Mouse (Mus musculus) intestine, postnatal 0 days (tissue): ENCODE results near the gene Zc3h7a. TPM values are rescaled to one million over a fixed set of nuclear protein-coding genes. Genes with fewer than 3 reads are reported as not detected.
A peak's percentile ranks its signal among the peaks of the same experiment; 100 is the strongest.

Experiments
- ATAC-seq: fragments of 200-750 bp; cut with Nextera tagmentation; 2 replicates; pipeline ENCODE4 v1.8.0; 2017; ENCODE audit warnings: mild to moderate bottlenecking, moderate TSS enrichment, moderate library complexity
- H3K27ac ChIP-seq: fragments of 300-500 bp; sonication (generic); 2 replicates; pipeline ENCODE4 v1.5.1; 2014; ENCODE audit warnings: mild to moderate bottlenecking, low read depth, low read length, moderate library complexity
- H3K27me3 ChIP-seq: fragments of 300-500 bp; sonication (generic); replicated peaks from 2 replicates; pipeline ENCODE4 v1.6.1; 2014; ENCODE audit warnings: low read length, mixed read lengths; ENCODE audit not compliant: control insufficient read depth, insufficient read depth
- H3K36me3 ChIP-seq: fragments of 300-500 bp; sonication (generic); 2 replicates; pipeline ENCODE4 v1.6.1; 2014; ENCODE audit warnings: mild to moderate bottlenecking, moderate library complexity; ENCODE audit not compliant: control insufficient read depth, insufficient read depth
- H3K4me1 ChIP-seq: fragments of 300-500 bp; sonication (generic); replicated peaks from 2 replicates; pipeline ENCODE4 v1.6.1; 2014; ENCODE audit warnings: antibody characterized with exemption, low read length, mixed read lengths; ENCODE audit not compliant: control insufficient read depth, insufficient read depth
- H3K4me2 ChIP-seq: fragments of 300-500 bp; sonication (generic); replicated peaks from 2 replicates; pipeline ENCODE4 v1.6.1; 2014; ENCODE audit warnings: low read depth, mild to moderate bottlenecking, moderate library complexity
- H3K4me3 ChIP-seq: fragments of 300-500 bp; sonication (generic); 2 replicates; pipeline ENCODE4 v1.5.1; 2014; ENCODE audit warnings: low read depth, low read length
- H3K9ac ChIP-seq: fragments of 300-500 bp; sonication (generic); 2 replicates; pipeline ENCODE4 v1.6.1; 2014; ENCODE audit warnings: mild to moderate bottlenecking, low read depth, low read length
- H3K9me3 ChIP-seq: fragments of 300-500 bp; sonication (generic); 2 replicates; pipeline ENCODE4 v1.6.1; 2016; ENCODE audit warnings: mixed run types; ENCODE audit not compliant: control insufficient read depth
- CTCF ChIP-seq: sonication (generic); IDR thresholded peaks from 2 replicates; pipeline ENCODE4 v1.5.1; 2016; ENCODE audit warnings: low read depth, mild to moderate bottlenecking, control low read depth, antibody characterized with exemption, moderate library complexity
- WGBS: fragments of 180-500 bp; shearing (Covaris S2); extraction: QIAGEN DNeasy Blood & Tissue Kit; methylation state at CpG from one replicate; pipeline ENCODE4 v1.1.7; 2014; 5-methylcytosine and 5-hydroxymethylcytosine counted together
- polyA plus RNA-seq: library from polyadenylated mRNA; unstranded; fragments of >200 nt; fragmentation: Nextera tagmentation; extraction: Ambion mirVana; gene quantifications from 2 replicates; pipeline ENCODE4 v1.2.1, GENCODE M21; 2015

Gene Zc3h7a
- polyA plus RNA-seq, result 32.4 and 41.2 TPM in 2 replicates

DNA sequence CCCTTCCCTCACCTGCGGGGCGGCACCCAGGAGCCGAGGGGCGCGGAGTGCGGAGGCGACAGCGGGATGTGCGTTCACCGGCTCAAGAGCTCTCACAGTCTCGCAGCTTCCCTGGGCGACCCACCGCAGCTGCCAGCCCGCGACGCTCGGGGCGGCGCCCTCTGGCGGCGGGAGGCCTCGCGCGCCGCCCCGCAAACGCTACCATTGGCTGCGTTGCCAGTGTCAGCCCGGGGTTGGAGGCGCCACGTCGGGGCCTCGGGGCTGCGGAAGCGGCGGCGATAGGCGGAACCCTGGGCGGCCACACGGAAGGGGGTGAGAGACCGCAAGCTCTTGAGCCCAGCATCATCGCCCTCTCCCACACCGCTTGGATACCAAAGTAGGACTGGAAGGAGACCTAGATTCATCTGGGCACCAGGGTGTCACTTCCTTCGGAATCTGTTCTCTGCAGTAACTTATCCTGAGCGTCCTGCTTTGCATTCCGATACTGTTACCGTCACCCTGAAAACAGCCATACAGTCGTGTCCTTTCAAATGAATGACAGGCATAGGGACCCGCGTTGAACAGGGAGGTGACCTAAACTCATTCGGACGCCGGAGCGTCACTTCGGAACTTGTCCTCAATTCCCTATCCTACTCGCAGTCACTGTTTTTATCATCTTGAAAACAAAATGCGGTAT is at the start of gene Zc3h7a:
TSS of gene Zc3h7a (minus strand) at position 186 of the 676 bp plus-strand sequence.
- peak within 1 kb of the TSS; percentile 92 for H3K9ac ChIP-seq
- H3K4me3 ChIP-seq, result peak within 1 kb of the TSS; percentile 82
- no peaks in the 10 kb centered on the region for H3K9me3 ChIP-seq
- no peaks in the 10 kb centered on the region for H3K36me3 ChIP-seq
- 0 out of 2 replicates have a peak, but pooled peaks cover 4% of the 10 kb centered on the region for H3K4me1 ChIP-seq
- H3K27ac ChIP-seq, result peak within 1 kb of the TSS; percentile 91
- H3K4me2 ChIP-seq, result peak within 1 kb of the TSS; percentile 78
- peak; percentile 95 for TF ChIP-seq CTCF
- peak; percentile 90 for ATAC-seq
- no peaks in the 10 kb centered on the region for H3K27me3 ChIP-seq
- WGBS, result under 1% methylated on average over 55 of the region's 57 CpGs

DNA sequence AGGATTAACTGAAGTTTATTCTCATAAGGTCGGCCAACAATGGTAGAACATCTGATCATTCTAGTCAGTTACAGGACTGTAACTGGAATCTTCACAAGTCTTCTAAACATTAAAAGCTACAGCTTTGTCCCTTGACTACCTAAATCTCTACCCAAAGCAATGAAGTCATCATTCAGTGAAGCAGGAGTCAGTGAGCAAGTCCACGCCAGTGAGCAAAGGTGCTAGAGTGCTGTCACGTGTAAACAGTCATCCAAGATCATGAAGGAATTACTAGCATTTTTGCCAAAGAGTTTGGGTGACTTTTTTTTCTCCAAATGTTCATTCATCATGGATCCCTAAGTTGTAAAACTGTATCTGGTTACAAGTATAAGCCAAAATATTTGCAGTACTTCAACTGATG is 41.6 kb upstream of the Zc3h7a start:
- no peaks in the 10 kb centered on the region for H3K9me3 ChIP-seq
- no peak overlapping the region for H3K9ac ChIP-seq
- no peaks in the 10 kb centered on the region for H3K27me3 ChIP-seq
- H3K4me2 ChIP-seq, result no peak overlapping the region
- WGBS, result 80% methylated on average over 3 of the region's 3 CpGs
- peaks cover 37% of the 10 kb centered on the region for H3K36me3 ChIP-seq
- no peak for TF ChIP-seq CTCF
- no peak overlapping the region for H3K4me3 ChIP-seq
- ATAC-seq, result no peak
- no peaks in the 10 kb centered on the region for H3K4me1 ChIP-seq
- H3K27ac ChIP-seq, result no peak overlapping the region

DNA sequence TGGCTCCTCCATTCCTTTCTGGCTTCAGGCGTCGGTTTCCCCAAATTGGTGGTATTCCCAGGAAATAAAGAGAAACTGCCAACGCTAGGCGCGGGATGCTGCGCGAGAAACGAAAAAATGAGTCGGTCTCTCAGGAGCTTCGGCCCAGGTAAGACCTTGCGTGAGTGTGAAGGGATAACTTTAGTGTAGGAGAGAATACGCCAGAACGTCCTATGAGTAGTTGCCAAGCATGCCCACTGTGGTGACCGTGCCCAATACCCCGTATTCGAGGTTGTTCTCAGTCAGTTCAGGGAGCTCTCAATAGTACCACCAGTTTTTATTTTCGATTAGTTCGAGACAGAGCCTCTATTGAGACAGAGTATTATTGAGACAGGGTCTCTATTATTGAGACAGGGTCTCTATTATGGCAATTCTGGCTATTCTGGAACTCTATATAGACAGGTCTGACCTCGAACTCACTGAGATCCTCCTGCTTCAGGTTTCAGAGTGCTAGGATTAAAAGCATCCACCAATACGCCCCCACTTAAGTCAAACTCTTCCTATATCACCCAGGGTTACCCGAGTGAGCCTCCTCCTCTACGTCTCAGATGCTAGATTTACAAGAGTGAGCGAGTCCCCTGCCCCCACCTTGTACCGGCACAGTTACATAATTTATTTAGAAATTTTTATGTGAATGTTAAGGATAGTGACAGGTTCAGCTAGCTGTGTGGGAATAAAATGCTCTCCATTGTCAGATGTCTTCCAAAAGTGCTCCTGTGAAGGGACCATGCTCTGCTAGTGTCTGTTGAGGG is 27.6 kb upstream of the Zc3h7a start:
- H3K36me3 ChIP-seq, result peaks cover 15% of the 10 kb centered on the region; the same call in 1 of the 2 replicates
- no peak for TF ChIP-seq CTCF

DNA sequence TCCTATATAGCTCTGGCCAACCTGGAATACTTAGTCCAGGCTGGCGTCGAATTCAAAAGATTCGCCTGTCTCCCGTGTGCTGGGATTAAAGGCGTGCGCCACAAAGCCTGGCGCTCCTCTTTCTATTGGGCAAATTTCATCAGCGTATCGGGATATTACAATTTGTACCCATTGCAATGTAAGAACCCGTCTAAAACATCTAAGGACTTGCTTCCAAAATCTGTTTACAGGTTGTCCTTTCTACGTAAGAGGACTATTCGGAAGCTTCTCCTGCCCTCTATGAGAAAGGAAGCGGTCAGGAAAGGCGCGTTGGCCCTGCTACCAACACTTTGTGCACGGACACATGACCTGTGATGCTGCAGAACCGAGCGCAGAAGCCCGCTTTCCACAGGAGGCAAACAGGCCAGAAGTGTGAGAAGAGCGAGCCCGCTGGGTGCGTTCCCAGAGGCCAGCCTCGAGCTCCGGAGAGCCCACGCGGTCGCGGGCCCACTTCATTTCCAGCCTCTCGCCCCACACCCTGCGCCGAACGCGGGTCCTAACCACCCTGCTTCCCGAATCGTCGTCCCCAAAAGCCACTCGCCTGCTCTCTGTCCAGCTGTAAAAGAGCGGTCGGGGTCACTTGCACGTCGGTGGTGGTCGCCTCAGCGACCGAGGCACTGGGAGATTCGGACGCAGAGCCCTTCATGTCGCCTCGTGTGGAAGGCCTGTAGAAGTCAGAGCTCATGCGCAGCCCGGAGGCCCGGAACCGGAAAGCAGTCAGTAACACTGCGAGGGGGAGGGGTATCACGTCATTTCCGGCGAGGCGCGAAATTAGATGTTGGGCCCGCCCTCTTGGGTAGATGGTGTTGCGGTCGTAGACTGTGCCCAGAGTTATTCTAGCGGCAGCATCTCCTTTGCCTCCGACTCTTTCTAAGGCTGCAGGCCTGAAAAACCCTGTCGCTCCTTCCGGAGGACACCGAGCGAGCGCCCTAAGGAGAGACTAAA is 26.7 kb upstream of the Zc3h7a start, which contains the start of gene Rsl1d1:
TSS of gene Rsl1d1 (minus strand) at position 761 of the 984 bp plus-strand sequence.
- H3K4me3 ChIP-seq, result peak within 1 kb of the TSS; percentile 60
- peak within 1 kb of the TSS; percentile 71 for H3K4me2 ChIP-seq
- no peak for TF ChIP-seq CTCF
- no peaks in the 10 kb centered on the region for H3K27me3 ChIP-seq
- H3K36me3 ChIP-seq, result peaks cover 25% of the 10 kb centered on the region
- peak; percentile 96 for ATAC-seq
- WGBS, result under 1% methylated on average over 67 of the region's 68 CpGs
- no peaks in the 10 kb centered on the region for H3K9me3 ChIP-seq
- peak within 1 kb of the TSS; percentile 85 for H3K27ac ChIP-seq
- peak within 1 kb of the TSS; percentile 81 for H3K9ac ChIP-seq
- 0 out of 2 replicates have a peak, but pooled peaks cover 4% of the 10 kb centered on the region for H3K4me1 ChIP-seq

More for the DNA sequence above, 27.6 kb upstream of the Zc3h7a start:
- peak overlapping the region; percentile 81 for H3K9ac ChIP-seq
- H3K4me1 ChIP-seq, result 0 out of 2 replicates have a peak, but pooled peaks cover 4% of the 10 kb centered on the region
- H3K4me2 ChIP-seq, result peak overlapping the region; percentile 71
- no peak for ATAC-seq
- no peak overlapping the region for H3K27ac ChIP-seq
- no peaks in the 10 kb centered on the region for H3K27me3 ChIP-seq
- H3K4me3 ChIP-seq, result peak overlapping the region; percentile 60
- H3K9me3 ChIP-seq, result no peaks in the 10 kb centered on the region
- WGBS, result 3% methylated on average over 24 of the region's 24 CpGs

DNA sequence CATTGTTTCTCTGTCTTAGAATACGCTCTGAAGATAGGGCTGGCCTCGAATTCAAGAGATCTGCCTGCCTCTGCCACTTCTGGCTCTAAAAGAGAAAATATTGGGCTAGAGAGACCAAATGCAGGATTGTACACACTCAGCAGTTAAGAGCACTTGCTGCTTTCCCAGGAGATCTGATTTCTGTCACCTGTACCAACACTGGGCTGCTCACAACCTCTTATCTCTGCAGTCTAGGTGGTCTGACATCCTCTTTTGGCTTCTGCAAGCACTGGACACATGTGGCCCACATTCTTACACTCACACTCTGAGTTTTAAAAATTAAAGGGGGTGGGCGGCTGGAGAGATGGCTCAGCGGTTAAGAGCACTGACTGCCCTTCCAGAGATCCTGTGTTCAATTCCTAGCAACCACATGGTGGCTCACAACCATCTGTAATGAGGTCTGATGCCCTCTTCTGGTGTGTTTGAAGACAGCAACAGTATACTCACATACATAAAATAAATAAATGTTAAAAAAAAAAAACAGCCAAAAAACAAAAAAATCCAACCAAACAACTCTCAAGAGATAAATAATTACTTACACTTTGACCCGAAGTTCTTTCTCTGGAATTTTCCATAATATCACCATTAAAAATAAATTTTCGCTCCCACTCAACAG is 25.7 kb upstream of the Zc3h7a start:
- peak overlapping the region; percentile 71 for H3K4me2 ChIP-seq
- H3K36me3 ChIP-seq, result peaks cover 35% of the 10 kb centered on the region
- H3K27ac ChIP-seq, result no peak overlapping the region
- no peak overlapping the region for H3K9ac ChIP-seq
- WGBS, result 65% methylated on average over 6 of the region's 6 CpGs
- H3K4me1 ChIP-seq, result 0 out of 2 replicates have a peak, but pooled peaks cover 4% of the 10 kb centered on the region
- peak overlapping the region; percentile 60; the same call in 1 of the 2 replicates for H3K4me3 ChIP-seq
- TF ChIP-seq CTCF, result peak; percentile 34; the same call in 1 of the 2 replicates
- no peaks in the 10 kb centered on the region for H3K27me3 ChIP-seq
- no peaks in the 10 kb centered on the region for H3K9me3 ChIP-seq
- no peak for ATAC-seq
